Mouse (Mus musculus) kidney, adult 2 months (tissue): ENCODE measurements around the gene Gm44596.

ENCODE experiments used
- CTCF ChIP-seq: fragments of 200-500 bp; conservative IDR thresholded peaks from 2 replicates; pipeline ENCODE4 v1.5.1; 2011; ENCODE audit warnings: low read depth, mild to moderate bottlenecking, control low read depth, low read length, moderate library complexity, mixed read lengths; ENCODE audit not compliant: insufficient read depth, insufficient read length
- POLR2A ChIP-seq: fragments of 200-500 bp; IDR thresholded peaks from one replicate; pipeline ENCODE4 v1.6.1; 2011; ENCODE audit warnings: low read depth, low read length, control low read depth

DNA sequence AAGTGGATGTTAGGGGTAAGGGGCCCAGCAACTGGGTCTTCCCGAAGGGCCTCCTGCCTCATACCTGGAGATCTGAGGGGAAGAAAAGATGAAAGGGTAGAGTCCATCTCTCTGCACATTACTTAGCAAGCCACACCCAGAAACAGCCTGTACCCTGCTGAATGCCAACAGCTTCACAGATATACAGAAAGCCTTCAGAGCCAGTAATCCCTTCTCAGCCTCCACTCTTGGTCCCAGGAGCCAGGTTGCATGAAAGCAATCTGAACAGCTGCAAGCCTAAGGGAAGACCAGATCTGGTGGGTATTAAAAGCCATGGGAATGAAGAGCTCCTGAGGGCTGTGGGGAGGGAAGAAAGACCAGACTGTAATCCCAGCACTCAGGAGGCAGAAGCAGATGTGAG, 13.9 kb downstream of the Gm44596 start:
- TF ChIP-seq CTCF (no peak), POLR2A (no peak)
